Mouse (Mus musculus): Measurements from ENCODE around the gene Map3k21. TPM values are rescaled to one million over a fixed set of nuclear protein-coding genes. Genes with fewer than 3 reads are reported as not detected.

Gene Map3k21
- not detected in 2 replicates for polyA plus RNA-seq (2012; ENCODE audit: insufficient read depth, insufficient read length, missing spikeins)

- H3K4me1 ChIP-seq (ENCODE audit: control insufficient read depth, insufficient read depth, insufficient read length, low read length), result no peaks in the 10 kb centered on the region
- H3K4me3 ChIP-seq (ENCODE audit: insufficient read depth, low read depth, low read length), result peak within 1 kb of the TSS; percentile 43
- H3K27ac ChIP-seq (replicated peaks; ENCODE audit: low read depth, low read length), result no peak within 1 kb of the TSS
Measured at GRCm38 (mm10) chr8:125910365-125911228, at the start of gene Map3k21. TSS of gene Map3k21 (plus strand) at chr8:125910450.

GRCm38 (mm10) chr8:125866125-125866524 lies 44.1 kb upstream of the Map3k21 start:
- Histone ChIP-seq H3K4me1 (ENCODE audit: control insufficient read depth, insufficient read depth, insufficient read length, low read length) (no peaks in the 10 kb centered on the region), H3K4me3 (ENCODE audit: insufficient read depth, low read depth, low read length) (no peak overlapping the region), H3K27ac (replicated peaks; ENCODE audit: low read depth, low read length) (no peak overlapping the region)

- H3K4me1 ChIP-seq (ENCODE audit: control insufficient read depth, insufficient read depth, insufficient read length, low read length), result no peaks in the 10 kb centered on the region
- H3K27ac ChIP-seq (replicated peaks; ENCODE audit: low read depth, low read length), result no peak overlapping the region
- no peak overlapping the region for H3K4me3 ChIP-seq (ENCODE audit: insufficient read depth, low read depth, low read length)
Measured at GRCm38 (mm10) chr8:125868552-125868951, 41.7 kb upstream of the Map3k21 start.

GRCm38 (mm10) chr8:125869739-125870138 lies 40.5 kb upstream of the Map3k21 start:
- no peaks in the 10 kb centered on the region for H3K4me1 ChIP-seq (ENCODE audit: control insufficient read depth, insufficient read depth, insufficient read length, low read length)
- no peak overlapping the region for H3K4me3 ChIP-seq (ENCODE audit: insufficient read depth, low read depth, low read length)
- no peak overlapping the region for H3K27ac ChIP-seq (replicated peaks; ENCODE audit: low read depth, low read length)

- Histone ChIP-seq H3K4me3 (ENCODE audit: insufficient read depth, low read depth, low read length) (no peak overlapping the region), H3K27ac (replicated peaks; ENCODE audit: low read depth, low read length) (no peak overlapping the region)
Measured at GRCm38 (mm10) chr8:125870179-125870702, 40.0 kb upstream of the Map3k21 start.

GRCm38 (mm10) chr8:125870821-125871321 lies 39.4 kb upstream of the Map3k21 start:
- Histone ChIP-seq H3K4me1 (ENCODE audit: control insufficient read depth, insufficient read depth, insufficient read length, low read length) (no peaks in the 10 kb centered on the region), H3K27ac (replicated peaks; ENCODE audit: low read depth, low read length) (no peak overlapping the region), H3K4me3 (ENCODE audit: insufficient read depth, low read depth, low read length) (no peak overlapping the region)

More at GRCm38 (mm10) chr8:125870179-125870702, 40.0 kb upstream of the Map3k21 start:
- H3K4me1 ChIP-seq (ENCODE audit: control insufficient read depth, insufficient read depth, insufficient read length, low read length), result no peaks in the 10 kb centered on the region

- Histone ChIP-seq H3K4me1 (ENCODE audit: control insufficient read depth, insufficient read depth, insufficient read length, low read length) (no peaks in the 10 kb centered on the region), H3K27ac (replicated peaks; ENCODE audit: low read depth, low read length) (0 out of 2 replicates have a peak overlapping the region, but pooled peaks have one; percentile 12), H3K4me3 (ENCODE audit: insufficient read depth, low read depth, low read length) (no peak overlapping the region)
Measured at GRCm38 (mm10) chr8:125872501-125873249, 37.6 kb upstream of the Map3k21 start.

- Histone ChIP-seq H3K4me3 (ENCODE audit: insufficient read depth, low read depth, low read length) (no peak overlapping the region), H3K4me1 (ENCODE audit: control insufficient read depth, insufficient read depth, insufficient read length, low read length) (no peaks in the 10 kb centered on the region), H3K27ac (replicated peaks; ENCODE audit: low read depth, low read length) (0 out of 2 replicates have a peak overlapping the region, but pooled peaks have one; percentile 12)
Measured at GRCm38 (mm10) chr8:125873250-125873534, 37.1 kb upstream of the Map3k21 start.

GRCm38 (mm10) chr8:125880447-125880846 lies 29.8 kb upstream of the Map3k21 start:
- no peak overlapping the region for H3K27ac ChIP-seq (replicated peaks; ENCODE audit: low read depth, low read length)
- no peak overlapping the region for H3K4me3 ChIP-seq (ENCODE audit: insufficient read depth, low read depth, low read length)

GRCm38 (mm10) chr8:125887549-125887948 lies 22.7 kb upstream of the Map3k21 start:
- H3K27ac ChIP-seq (replicated peaks; ENCODE audit: low read depth, low read length), result no peak overlapping the region

More at GRCm38 (mm10) chr8:125880447-125880846, 29.8 kb upstream of the Map3k21 start:
- no peaks in the 10 kb centered on the region for H3K4me1 ChIP-seq (ENCODE audit: control insufficient read depth, insufficient read depth, insufficient read length, low read length)

GRCm38 (mm10) chr8:125889920-125890319 lies 20.3 kb upstream of the Map3k21 start:
- H3K4me3 ChIP-seq (ENCODE audit: insufficient read depth, low read depth, low read length), result no peak overlapping the region
- no peaks in the 10 kb centered on the region for H3K4me1 ChIP-seq (ENCODE audit: control insufficient read depth, insufficient read depth, insufficient read length, low read length)
- no peak overlapping the region for H3K27ac ChIP-seq (replicated peaks; ENCODE audit: low read depth, low read length)

More at GRCm38 (mm10) chr8:125887549-125887948, 22.7 kb upstream of the Map3k21 start:
- Histone ChIP-seq H3K4me1 (ENCODE audit: control insufficient read depth, insufficient read depth, insufficient read length, low read length) (no peaks in the 10 kb centered on the region), H3K4me3 (ENCODE audit: insufficient read depth, low read depth, low read length) (no peak overlapping the region)

GRCm38 (mm10) chr8:125897388-125897787 lies 12.9 kb upstream of the Map3k21 start:
- H3K4me3 ChIP-seq (ENCODE audit: insufficient read depth, low read depth, low read length), result no peak overlapping the region
- H3K27ac ChIP-seq (replicated peaks; ENCODE audit: low read depth, low read length), result no peak overlapping the region
- no peaks in the 10 kb centered on the region for H3K4me1 ChIP-seq (ENCODE audit: control insufficient read depth, insufficient read depth, insufficient read length, low read length)

- Histone ChIP-seq H3K4me1 (ENCODE audit: control insufficient read depth, insufficient read depth, insufficient read length, low read length) (no peaks in the 10 kb centered on the region), H3K27ac (replicated peaks; ENCODE audit: low read depth, low read length) (no peak within 1 kb of the TSS), H3K4me3 (ENCODE audit: insufficient read depth, low read depth, low read length) (no peak within 1 kb of the TSS)
Measured at GRCm38 (mm10) chr8:125897868-125898788, 12.1 kb upstream of the Map3k21 start, which contains the start of gene Pcnx2. TSS of gene Pcnx2 (minus strand) at chr8:125898317.

- no peaks in the 10 kb centered on the region for H3K4me1 ChIP-seq (ENCODE audit: control insufficient read depth, insufficient read depth, insufficient read length, low read length)
- H3K4me3 ChIP-seq (ENCODE audit: insufficient read depth, low read depth, low read length), result no peak overlapping the region
- no peak overlapping the region for H3K27ac ChIP-seq (replicated peaks; ENCODE audit: low read depth, low read length)
Measured at GRCm38 (mm10) chr8:125898899-125899298, 11.4 kb upstream of the Map3k21 start.
